Mouse (Mus musculus) liver, embryonic 16.5 days (tissue): ENCODE results near the gene Fam131a. TPM values are rescaled to one million over a fixed set of nuclear protein-coding genes. Genes with fewer than 3 reads are reported as not detected.
A peak's percentile ranks its signal among the peaks of the same experiment; 100 is the strongest.

Experiments used
- ATAC-seq: fragments of 200-750 bp; cut with Nextera tagmentation; 2 replicates; pipeline ENCODE4 v1.8.0; 2017; ENCODE audit warnings: low read depth, mild to moderate bottlenecking, moderate number of reproducible peaks, moderate library complexity
- H3K27ac ChIP-seq: fragments of 300-500 bp; sonication (generic); 2 replicates; pipeline ENCODE4 v1.5.1; 2014; ENCODE audit warnings: mild to moderate bottlenecking, low read length
- H3K27me3 ChIP-seq: fragments of 300-500 bp; sonication (generic); 2 replicates; pipeline ENCODE4 v1.6.1; 2014; ENCODE audit warnings: low read depth, low read length, mixed read lengths; ENCODE audit not compliant: control insufficient read depth, insufficient read depth
- H3K36me3 ChIP-seq: fragments of 300-500 bp; sonication (generic); 2 replicates; pipeline ENCODE4 v1.6.1; 2014; ENCODE audit warnings: mild to moderate bottlenecking; ENCODE audit not compliant: control insufficient read depth, insufficient read depth
- H3K4me1 ChIP-seq: fragments of 300-500 bp; sonication (generic); 2 replicates; pipeline ENCODE4 v1.6.1; 2014; ENCODE audit warnings: low read depth, low read length, mixed read lengths; ENCODE audit not compliant: control insufficient read depth
- H3K4me2 ChIP-seq: fragments of 300-500 bp; sonication (generic); 2 replicates; pipeline ENCODE4 v1.6.1; 2014; ENCODE audit warnings: low read depth, low read length, mixed read lengths
- H3K4me3 ChIP-seq: fragments of 300-500 bp; sonication (generic); 2 replicates; pipeline ENCODE4 v1.5.1; 2014; ENCODE audit warnings: low read depth, mild to moderate bottlenecking, low read length
- H3K9ac ChIP-seq: fragments of 300-500 bp; sonication (generic); 2 replicates; pipeline ENCODE4 v1.6.1; 2014; ENCODE audit warnings: low read depth, low read length
- H3K9me3 ChIP-seq: fragments of 300-500 bp; sonication (generic); replicated peaks from 2 replicates; pipeline ENCODE4 v1.6.1; 2016; ENCODE audit warnings: low read length; ENCODE audit not compliant: control insufficient read depth
- WGBS: fragments of 180-500 bp; shearing (Covaris S2); extraction: QIAGEN DNeasy Blood & Tissue Kit; methylation state at CpG from one replicate; pipeline ENCODE4 v1.1.7; 2014; ENCODE audit not compliant: insufficient replicate concordance; 5-methylcytosine and 5-hydroxymethylcytosine counted together
- polyA plus RNA-seq: library from polyadenylated mRNA; unstranded; fragments of >200 nt; fragmentation: Nextera tagmentation; extraction: Ambion mirVana; gene quantifications from 2 replicates; pipeline ENCODE4 v1.2.1, GENCODE M21; 2015

The Fam131a gene
- polyA plus RNA-seq, 1 experiment from 2014 or later, result 2.3 TPM

DNA sequence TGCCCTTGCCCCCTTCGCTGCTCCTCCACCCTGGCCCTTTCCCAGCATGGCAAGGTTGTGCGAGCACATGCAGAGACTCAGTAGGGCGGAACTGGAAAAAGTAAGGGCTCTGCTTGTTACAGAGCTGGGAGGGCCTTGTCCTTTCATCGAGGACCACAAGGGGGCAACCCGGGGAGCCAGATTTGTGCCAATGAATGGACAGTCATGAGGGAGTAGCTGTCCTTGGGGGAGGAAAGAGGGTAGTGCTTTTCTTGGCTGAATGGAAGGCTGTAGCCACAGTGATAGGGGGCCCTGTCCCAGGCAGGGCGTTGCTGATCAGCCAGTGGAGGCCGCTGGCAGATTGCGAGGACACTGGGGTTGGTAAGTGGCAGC, 9.5 kb downstream of the Fam131a start:
- 7% methylated on average over 8 of the region's 8 CpGs for whole genome bisulfite sequencing
- Histone ChIP-seq H3K4me1 (peaks cover 60% of the 10 kb centered on the region), H3K27ac (peak overlapping the region; percentile 91)

DNA sequence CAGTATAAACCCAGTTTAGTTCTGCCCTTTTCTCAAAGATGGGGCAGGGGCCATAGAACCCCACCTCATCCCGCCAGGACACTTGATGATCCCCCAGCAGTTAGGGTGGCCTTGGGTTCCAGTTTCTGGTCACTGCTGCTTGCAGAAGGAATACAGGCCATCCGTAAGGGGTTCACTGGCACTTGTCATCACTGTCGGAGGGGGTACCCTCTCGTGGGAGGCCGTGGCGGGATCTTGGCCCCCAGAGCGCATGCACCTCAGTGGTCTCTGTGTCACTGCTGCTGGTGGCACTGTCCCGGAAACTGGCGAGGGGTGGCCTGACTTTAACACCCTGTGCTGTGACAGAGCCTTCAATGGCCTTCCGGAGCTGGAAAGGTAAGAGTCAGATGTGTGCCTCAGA, 10.0 kb downstream of the Fam131a start:
- peaks cover 2% of the 10 kb centered on the region; the same call in 1 of the 2 replicates for H3K36me3 ChIP-seq
- peak overlapping the region; percentile 4; the same call in 1 of the 2 replicates for H3K4me3 ChIP-seq
- H3K9me3 ChIP-seq, result no peaks in the 10 kb centered on the region
- peak overlapping the region; percentile 17 for H3K9ac ChIP-seq
- 77% methylated on average over 10 of the region's 10 CpGs for WGBS
- H3K27me3 ChIP-seq, result no peaks in the 10 kb centered on the region; the same call in 1 of the 2 replicates
- peak overlapping the region; percentile 91 for H3K27ac ChIP-seq
- H3K4me2 ChIP-seq, result peak overlapping the region; percentile 28
- ATAC-seq, result no peak
- H3K4me1 ChIP-seq, result peaks cover 64% of the 10 kb centered on the region

More for the DNA sequence above, 9.5 kb downstream of the Fam131a start:
- H3K4me2 ChIP-seq, result peak overlapping the region; percentile 28
- H3K9me3 ChIP-seq, result no peaks in the 10 kb centered on the region
- no peak overlapping the region for H3K4me3 ChIP-seq
- no peaks in the 10 kb centered on the region; the same call in 1 of the 2 replicates for H3K36me3 ChIP-seq
- H3K9ac ChIP-seq, result peak overlapping the region; percentile 41; the same call in 1 of the 2 replicates
- H3K27me3 ChIP-seq, result peaks cover under 1% of the 10 kb centered on the region; the same call in 1 of the 2 replicates
- peak; percentile 77 for ATAC-seq

DNA sequence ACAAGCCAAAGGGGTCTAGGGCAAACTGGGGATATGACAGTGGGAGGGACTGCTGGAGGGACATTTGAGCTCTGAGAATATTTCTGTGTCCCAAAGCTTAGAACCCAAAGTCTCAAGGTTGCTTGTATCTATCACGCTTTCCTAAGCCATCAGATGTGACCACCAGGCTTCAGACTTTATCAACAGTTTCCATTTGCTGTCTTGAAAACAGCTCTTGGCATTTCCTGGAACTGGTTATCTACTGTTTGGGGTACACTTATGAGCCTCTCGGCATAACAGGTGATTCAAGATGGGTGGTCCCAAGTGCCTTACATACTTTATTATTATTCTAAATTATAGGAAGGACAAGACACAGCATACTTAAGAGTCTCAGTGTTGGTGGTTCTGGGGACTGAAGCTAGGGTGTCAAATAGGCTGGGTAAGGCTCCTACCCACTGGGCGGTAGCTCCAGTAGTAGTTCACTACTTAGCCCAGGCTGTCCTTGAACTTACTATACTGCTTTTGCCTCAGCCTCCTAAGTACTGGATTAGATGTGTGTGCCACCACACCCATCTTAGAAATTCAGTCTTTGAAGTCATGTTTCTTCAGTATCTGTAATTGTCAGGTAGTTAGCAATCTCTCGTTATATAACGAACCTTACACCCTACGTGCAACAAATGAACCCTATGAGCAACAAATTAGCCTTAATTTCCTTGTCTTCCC, 10.8 kb downstream of the Fam131a start:
- peak; percentile 77 for ATAC-seq
- Histone ChIP-seq H3K4me1 (peaks cover 64% of the 10 kb centered on the region), H3K4me3 (no peak overlapping the region), H3K36me3 (peaks cover 3% of the 10 kb centered on the region; the same call in 1 of the 2 replicates), H3K4me2 (peak overlapping the region; percentile 28), H3K27ac (peak overlapping the region; percentile 91), H3K9ac (peak overlapping the region; percentile 40), H3K9me3 (no peaks in the 10 kb centered on the region), H3K27me3 (no peaks in the 10 kb centered on the region)
- 37% methylated on average over 6 of the region's 6 CpGs for WGBS

DNA sequence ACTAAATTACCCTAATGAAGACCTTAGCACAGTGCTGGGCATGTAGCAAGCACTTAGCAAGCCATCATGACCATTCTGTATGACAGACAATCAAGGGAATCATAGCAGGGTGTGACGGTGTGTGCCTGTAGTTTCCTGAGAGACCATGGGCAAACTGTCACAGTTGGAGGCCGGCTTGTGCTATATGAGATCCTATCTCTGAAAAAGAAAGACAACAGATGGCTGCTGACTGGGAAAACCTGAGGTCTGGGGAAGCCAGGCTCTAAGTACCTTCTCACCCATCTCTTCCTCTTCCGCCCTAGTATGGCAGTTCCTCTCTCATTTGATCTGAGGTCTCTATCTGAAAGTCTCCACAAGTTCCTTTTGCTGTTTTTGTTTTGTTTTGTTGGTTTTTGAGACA, 12.7 kb downstream of the Fam131a start:
- WGBS, result 49% methylated on average over 3 of the region's 3 CpGs
- ATAC-seq, result no peak
- Histone ChIP-seq H3K4me3 (no peak overlapping the region), H3K4me1 (peaks cover 64% of the 10 kb centered on the region), H3K4me2 (no peak overlapping the region), H3K27ac (peak overlapping the region; percentile 91), H3K27me3 (no peaks in the 10 kb centered on the region), H3K9ac (no peak overlapping the region), H3K9me3 (no peaks in the 10 kb centered on the region), H3K36me3 (peaks cover 5% of the 10 kb centered on the region)

DNA sequence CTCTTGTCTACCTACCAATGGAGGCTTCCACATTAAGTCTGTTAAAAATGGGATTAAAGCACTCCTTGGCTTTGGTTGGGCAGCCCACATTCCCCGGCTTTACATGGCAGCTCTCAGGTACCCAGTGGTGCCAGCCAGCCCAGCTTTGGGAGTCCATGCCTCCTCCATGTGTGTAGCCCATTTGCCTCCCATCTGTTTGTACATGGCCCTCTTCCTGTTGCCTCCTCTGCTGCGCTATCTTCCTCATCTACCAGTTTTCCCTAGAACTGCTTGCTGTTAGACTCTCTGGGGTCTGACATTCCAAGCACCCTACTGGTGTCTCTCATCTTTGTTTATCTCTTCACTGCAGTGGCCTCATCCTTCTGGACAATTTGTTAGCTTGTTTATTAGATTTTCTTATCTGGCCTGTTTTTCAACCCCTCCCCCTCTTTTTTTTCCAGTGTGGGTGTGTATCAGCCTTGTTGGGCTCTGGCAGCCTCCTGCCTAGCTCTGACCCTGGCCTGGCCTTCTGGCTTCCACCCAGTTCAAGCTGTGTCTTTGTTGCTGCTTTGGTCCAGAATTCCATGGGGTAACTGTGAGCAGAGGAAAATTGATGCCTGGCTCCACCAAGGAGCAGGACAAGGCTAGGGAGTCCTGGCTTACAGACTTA, 13.5 kb downstream of the Fam131a start:
- Histone ChIP-seq H3K9me3 (no peaks in the 10 kb centered on the region), H3K36me3 (peaks cover 9% of the 10 kb centered on the region), H3K4me2 (no peak overlapping the region; the same call in 1 of the 2 replicates), H3K27me3 (no peaks in the 10 kb centered on the region), H3K4me1 (peaks cover 67% of the 10 kb centered on the region), H3K4me3 (no peak overlapping the region), H3K27ac (peak overlapping the region; percentile 91), H3K9ac (peak overlapping the region; percentile 19; the same call in 1 of the 2 replicates)
- 74% methylated on average over 2 of the region's 2 CpGs for WGBS
- ATAC-seq, result peak; percentile 15

- Histone ChIP-seq H3K4me3 (no peak overlapping the region), H3K4me2 (no peak overlapping the region), H3K36me3 (peaks cover 17% of the 10 kb centered on the region), H3K27ac (no peak overlapping the region), H3K9ac (no peak overlapping the region), H3K27me3 (no peaks in the 10 kb centered on the region), H3K9me3 (no peaks in the 10 kb centered on the region), H3K4me1 (peaks cover 66% of the 10 kb centered on the region)
- no peak for ATAC-seq
- 91% methylated on average over 21 of the region's 21 CpGs for WGBS
Measured at GRCm38 (mm10) chr16:20708220-20708938, 15.3 kb downstream of the Fam131a start.

DNA sequence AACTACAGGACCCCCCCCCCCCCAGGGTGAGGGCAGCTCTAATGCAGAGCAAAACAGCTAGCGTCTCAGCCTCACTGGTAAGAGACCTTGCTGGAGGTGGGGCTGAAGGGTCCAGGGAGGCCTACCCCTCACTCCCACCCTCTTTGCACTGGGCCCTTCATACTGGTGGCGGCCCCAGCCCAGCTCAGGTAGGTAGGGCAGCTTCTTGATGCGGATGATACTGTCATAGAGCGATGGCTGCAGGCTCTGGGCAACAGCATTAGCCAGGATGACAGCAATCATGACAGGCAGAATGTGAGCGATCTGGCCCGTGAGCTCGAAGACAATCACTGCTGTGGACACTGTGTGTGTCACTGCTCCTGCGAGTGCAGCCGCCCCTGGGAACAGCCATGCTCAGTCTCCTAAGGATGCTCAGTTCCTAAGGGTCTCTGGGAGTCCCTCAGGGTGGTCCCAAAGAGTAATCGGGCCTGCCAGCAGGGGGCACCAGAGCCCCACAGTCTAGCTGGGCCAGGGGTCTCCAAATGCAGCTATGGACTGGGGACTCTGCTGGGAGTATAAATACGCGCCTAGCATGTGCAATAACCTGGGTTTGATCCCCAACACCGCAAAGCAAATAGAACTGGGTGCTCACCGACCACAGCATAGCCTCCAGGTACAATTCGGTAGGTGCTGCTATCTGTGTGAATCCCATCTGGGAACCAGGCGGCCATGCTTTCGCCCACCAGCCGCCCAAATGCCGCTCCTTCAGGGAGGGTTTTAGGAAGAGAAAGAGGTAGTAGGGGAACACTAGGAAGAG, 16.1 kb downstream of the Fam131a start:
- Histone ChIP-seq H3K27ac (no peak overlapping the region), H3K9ac (no peak overlapping the region), H3K4me3 (no peak overlapping the region), H3K4me1 (peaks cover 67% of the 10 kb centered on the region), H3K27me3 (no peaks in the 10 kb centered on the region), H3K4me2 (no peak overlapping the region), H3K36me3 (peaks cover 17% of the 10 kb centered on the region), H3K9me3 (no peaks in the 10 kb centered on the region)
- 76% methylated on average over 19 of the region's 19 CpGs for WGBS
- no peak for ATAC-seq

GRCm38 (mm10) chr16:20710370-20710769, 17.3 kb downstream of the Fam131a start:
- Histone ChIP-seq H3K36me3 (peaks cover 17% of the 10 kb centered on the region), H3K4me2 (no peak overlapping the region), H3K9ac (no peak overlapping the region), H3K4me1 (peaks cover 66% of the 10 kb centered on the region), H3K4me3 (no peak overlapping the region), H3K27me3 (no peaks in the 10 kb centered on the region), H3K9me3 (no peaks in the 10 kb centered on the region), H3K27ac (no peak overlapping the region)
- 93% methylated on average over 11 of the region's 11 CpGs for WGBS
- no peak for ATAC-seq
